Mouse (Mus musculus) embryonic facial prominence, embryonic 14.5 days (tissue): Measurements from ENCODE around the gene Cela2a. TPM values are rescaled to one million over a fixed set of nuclear protein-coding genes. Genes with fewer than 3 reads are reported as not detected.
"Not testable (repeated sequence)": the region's sequence is repeated elsewhere in the genome, so short reads cannot be mapped to it uniquely, and the experiment has no call there.

Source experiments
- ATAC-seq: fragments of 200-750 bp; cut with Nextera tagmentation; 2 replicates; pipeline ENCODE4 v1.8.0; 2017; ENCODE audit warnings: low read depth, moderate number of reproducible peaks, moderate TSS enrichment
- DNase-seq: peaks from one replicate; pipeline ENCODE4 v3.0.0-alpha.2; 2015; ENCODE audit warnings: low spot score
- H3K27ac ChIP-seq: fragments of 300-500 bp; sonication (generic); replicated peaks from 2 replicates; pipeline ENCODE4 v1.5.1; 2014; ENCODE audit warnings: low read depth, mild to moderate bottlenecking, low read length, moderate library complexity
- H3K27me3 ChIP-seq: fragments of 300-500 bp; sonication (generic); replicated peaks from 2 replicates; pipeline ENCODE4 v1.6.1; 2014; ENCODE audit warnings: low read length; ENCODE audit not compliant: control insufficient read depth, insufficient read depth
- H3K36me3 ChIP-seq: fragments of 300-500 bp; sonication (generic); 2 replicates; pipeline ENCODE4 v1.6.1; 2014; ENCODE audit warnings: low read length, mixed read lengths; ENCODE audit not compliant: control insufficient read depth, insufficient read depth
- H3K4me1 ChIP-seq: fragments of 300-500 bp; sonication (generic); 2 replicates; pipeline ENCODE4 v1.6.1; 2014; ENCODE audit warnings: antibody characterized with exemption, low read length; ENCODE audit not compliant: control insufficient read depth, insufficient read depth
- H3K4me2 ChIP-seq: fragments of 300-500 bp; sonication (generic); 2 replicates; pipeline ENCODE4 v1.6.1; 2014; ENCODE audit warnings: low read depth, mild to moderate bottlenecking, low read length, moderate library complexity, mixed read lengths
- H3K4me3 ChIP-seq: fragments of 300-500 bp; sonication (generic); 2 replicates; pipeline ENCODE4 v1.5.1; 2014; ENCODE audit warnings: low read depth, mild to moderate bottlenecking, low read length
- H3K9ac ChIP-seq: fragments of 300-500 bp; sonication (generic); 2 replicates; pipeline ENCODE4 v1.6.1; 2014; ENCODE audit warnings: low read depth, mild to moderate bottlenecking, low read length, moderate library complexity, mixed read lengths
- H3K9me3 ChIP-seq: fragments of 300-500 bp; sonication (generic); 2 replicates; pipeline ENCODE4 v1.6.1; 2016; ENCODE audit warnings: low read length; ENCODE audit not compliant: control insufficient read depth
- WGBS: fragments of 180-500 bp; shearing (Covaris S2); extraction: QIAGEN DNeasy Blood & Tissue Kit; methylation state at CpG from one replicate; pipeline ENCODE4 v1.1.7; 2014; 5-methylcytosine and 5-hydroxymethylcytosine counted together
- polyA plus RNA-seq: library from polyadenylated mRNA; unstranded; fragments of >200 nt; fragmentation: Nextera tagmentation; extraction: Ambion mirVana; gene quantifications from 2 replicates; pipeline ENCODE4 v1.2.1, GENCODE M21; 2014

Cela2a gene
- polyA plus RNA-seq, 1 experiment from 2014 or later = not detected

- H3K4me1 ChIP-seq = no peaks in the 10 kb centered on the region
- H3K9me3 ChIP-seq = no peaks in the 10 kb centered on the region
- H3K27ac ChIP-seq = no peak overlapping the region
- ATAC-seq = no peak
- H3K9ac ChIP-seq = no peak overlapping the region
- H3K4me2 ChIP-seq = no peak overlapping the region
- no peak for DNase-seq
- H3K27me3 ChIP-seq = no peaks in the 10 kb centered on the region
- no peak overlapping the region for H3K4me3 ChIP-seq
- WGBS = 98% methylated on average over 8 of the region's 8 CpGs
- peaks cover 95% of the 10 kb centered on the region for H3K36me3 ChIP-seq
Observed at GRCm38 (mm10) chr4:141781201-141781985, 44.6 kb downstream of the Cela2a start.

GRCm38 (mm10) chr4:141779828-141780227 is 46.1 kb downstream of the Cela2a start:
- 93% methylated on average over 8 of the region's 8 CpGs for WGBS

GRCm38 (mm10) chr4:141773019-141773418 is 52.9 kb downstream of the Cela2a start:
- ATAC-seq, H3K9me3 ChIP-seq, H3K9ac ChIP-seq, H3K4me1 ChIP-seq, H3K4me2 ChIP-seq, H3K4me3 ChIP-seq, DNase-seq, H3K27ac ChIP-seq, H3K27me3 ChIP-seq: not testable (repeated sequence)
- H3K36me3 ChIP-seq = peaks cover 96% of the 10 kb centered on the region
- WGBS = 86% methylated on average over 4 of the region's 4 CpGs

More at GRCm38 (mm10) chr4:141779828-141780227, 46.1 kb downstream of the Cela2a start:
- H3K27me3 ChIP-seq = no peaks in the 10 kb centered on the region
- H3K4me2 ChIP-seq = no peak overlapping the region
- H3K4me3 ChIP-seq = no peak overlapping the region
- no peaks in the 10 kb centered on the region for H3K4me1 ChIP-seq
- ATAC-seq (no peak), DNase-seq (no peak)
- peaks cover 96% of the 10 kb centered on the region for H3K36me3 ChIP-seq
- no peak overlapping the region for H3K9ac ChIP-seq
- H3K27ac ChIP-seq = no peak overlapping the region
- H3K9me3 ChIP-seq = no peaks in the 10 kb centered on the region

GRCm38 (mm10) chr4:141771823-141772222 is 54.1 kb downstream of the Cela2a start:
- no peak for DNase-seq
- ATAC-seq = no peak
- H3K4me1 ChIP-seq = peaks cover 13% of the 10 kb centered on the region
- H3K36me3 ChIP-seq = peaks cover 97% of the 10 kb centered on the region
- 93% methylated on average over 8 of the region's 8 CpGs for WGBS
- H3K4me2 ChIP-seq = no peak overlapping the region
- no peak overlapping the region for H3K4me3 ChIP-seq
- H3K9ac ChIP-seq = no peak overlapping the region
- no peak overlapping the region for H3K27ac ChIP-seq
- no peaks in the 10 kb centered on the region for H3K9me3 ChIP-seq
- H3K27me3 ChIP-seq = no peaks in the 10 kb centered on the region

- no peak overlapping the region for H3K4me3 ChIP-seq
- no peaks in the 10 kb centered on the region for H3K27me3 ChIP-seq
- WGBS = 84% methylated on average over 8 of the region's 8 CpGs
- H3K4me1 ChIP-seq = peaks cover 21% of the 10 kb centered on the region
- H3K36me3 ChIP-seq = peaks cover 86% of the 10 kb centered on the region
- ATAC-seq (no peak), DNase-seq (no peak)
- H3K9ac ChIP-seq = no peak overlapping the region
- no peak overlapping the region for H3K4me2 ChIP-seq
- H3K27ac ChIP-seq = no peak overlapping the region
- H3K9me3 ChIP-seq = no peaks in the 10 kb centered on the region
Observed at GRCm38 (mm10) chr4:141769501-141770160, 56.3 kb downstream of the Cela2a start.

GRCm38 (mm10) chr4:141767353-141768036 is 58.5 kb downstream of the Cela2a start:
- Histone ChIP-seq H3K36me3 (peaks cover 86% of the 10 kb centered on the region), H3K27me3 (no peaks in the 10 kb centered on the region), H3K4me2 (peak overlapping the region; percentile 41), H3K4me3 (no peak overlapping the region), H3K9me3 (no peaks in the 10 kb centered on the region), H3K9ac (no peak overlapping the region), H3K27ac (peak overlapping the region; percentile 95), H3K4me1 (peaks cover 21% of the 10 kb centered on the region)
- WGBS = 66% methylated on average over 19 of the region's 19 CpGs
- peak; percentile 86; the same call in 1 of the 2 replicates for ATAC-seq
- DNase-seq = peak; percentile 90

GRCm38 (mm10) chr4:141766668-141767352 is 59.1 kb downstream of the Cela2a start:
- H3K9ac ChIP-seq = no peak overlapping the region
- peak; percentile 88 for DNase-seq
- H3K27ac ChIP-seq = peak overlapping the region; percentile 95
- peak overlapping the region; percentile 41 for H3K4me2 ChIP-seq
- H3K9me3 ChIP-seq = no peaks in the 10 kb centered on the region
- 34% methylated on average over 19 of the region's 19 CpGs for WGBS
- H3K36me3 ChIP-seq = peaks cover 86% of the 10 kb centered on the region
- no peaks in the 10 kb centered on the region for H3K27me3 ChIP-seq
- ATAC-seq = peak; percentile 79
- H3K4me1 ChIP-seq = peaks cover 21% of the 10 kb centered on the region
- no peak overlapping the region for H3K4me3 ChIP-seq

GRCm38 (mm10) chr4:141766316-141766667 is 59.7 kb downstream of the Cela2a start:
- 63% methylated on average over 8 of the region's 8 CpGs for WGBS
- no peaks in the 10 kb centered on the region for H3K9me3 ChIP-seq
- ATAC-seq (no peak), DNase-seq (no peak)
- H3K9ac ChIP-seq = no peak overlapping the region
- H3K4me2 ChIP-seq = peak overlapping the region; percentile 41
- H3K36me3 ChIP-seq = peaks cover 86% of the 10 kb centered on the region
- peak overlapping the region; percentile 95 for H3K27ac ChIP-seq
- no peaks in the 10 kb centered on the region for H3K27me3 ChIP-seq
- no peak overlapping the region for H3K4me3 ChIP-seq
- H3K4me1 ChIP-seq = peaks cover 21% of the 10 kb centered on the region
